Mouse (Mus musculus) B cell, adult 62 days (primary cell): Measurements from ENCODE around the gene Mthfr. TPM values are rescaled to one million over a fixed set of nuclear protein-coding genes. Genes with fewer than 3 reads are reported as not detected.

Source experiments
- total RNA-seq: library from RNA; stranded (reverse); gene quantifications from 4 replicates; pipeline ENCODE4 v1.2.4, GENCODE M21; 2023

Mthfr gene
- total RNA-seq, result 14.3 to 18.7 TPM (median 16.4 TPM) in 4 replicates

GRCm38 (mm10) chr4:148038600-148039253, at the start of gene Mthfr, which contains the start of gene Clcn6:
Gene Mthfr, plus strand, starts transcription at chr4:148039077.
Gene Clcn6, minus strand, starts transcription at chr4:148038821.

DNA sequence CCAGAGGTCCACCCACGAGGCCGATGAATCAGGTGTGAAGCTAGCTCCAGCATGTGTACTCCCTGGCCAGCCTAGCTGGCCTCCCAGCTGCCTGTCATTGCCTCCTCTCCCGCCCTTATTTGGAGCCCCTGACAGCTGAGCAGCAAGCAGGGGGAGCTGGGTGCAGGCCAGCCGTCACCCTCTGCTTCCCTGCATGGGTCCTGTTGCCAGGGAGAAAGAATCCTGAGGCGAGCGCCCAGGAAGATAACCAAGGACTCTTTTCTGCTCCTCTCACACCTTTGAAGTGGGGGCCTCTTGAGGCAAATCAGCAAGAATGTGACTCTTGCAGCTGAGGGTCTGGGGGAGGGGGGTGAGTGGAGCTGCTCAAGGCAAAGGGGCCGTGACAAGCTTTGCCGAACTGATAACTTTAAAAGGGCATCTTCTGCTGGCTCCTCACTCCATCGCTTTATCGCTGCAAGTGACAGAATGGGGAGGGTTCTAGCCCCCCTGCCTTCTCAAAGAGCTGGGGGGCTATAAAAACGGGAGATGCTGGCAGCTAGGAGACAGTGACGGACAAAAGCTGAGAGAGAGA, 38.6 kb upstream of the Mthfr start, which contains the start of gene Nppa:
Gene Nppa, plus strand, starts transcription at position 521 of the 571 bp plus-strand sequence.

GRCm38 (mm10) chr4:148087907-148088527, 49.1 kb downstream of the Mthfr start, which contains the start of gene Agtrap:
Gene Agtrap, minus strand, starts transcription at chr4:148088031.

Other genes starting within 250 kb of the Mthfr start
- 11.2 to 14.2 TPM (median 12.9 TPM) in 4 replicates for gene Zfp984, start 229.3 kb upstream of the Mthfr start, total RNA-seq
- gene Zfp933, start 190.7 kb upstream of the Mthfr start, total RNA-seq, result 9.1 to 13.8 TPM (median 11.4 TPM) in 4 replicates
- 34.3 to 43.6 TPM (median 39.2 TPM) in 4 replicates for gene Miip, start 170.3 kb upstream of the Mthfr start, total RNA-seq
- 7.0 to 10.8 TPM (median 9.5 TPM) in 4 replicates for gene Fv1, start 170.1 kb upstream of the Mthfr start, total RNA-seq
- gene Mfn2, start 134.4 kb upstream of the Mthfr start, total RNA-seq, result 46.8 to 60.2 TPM (median 49.2 TPM) in 4 replicates
- gene Plod1, start 102.3 kb upstream of the Mthfr start, total RNA-seq, result 3.3 to 6.2 TPM (median 5.4 TPM) in 4 replicates
- 62.2 to 65.8 TPM (median 64.3 TPM) in 4 replicates for gene 2510039O18Rik, start 98.2 kb upstream of the Mthfr start, total RNA-seq
- not detected in 4 replicates for gene Nppb, start 53.3 kb upstream of the Mthfr start, total RNA-seq
- not detected in 4 replicates for gene Nppa, start 38.4 kb upstream of the Mthfr start, total RNA-seq
- gene Clcn6, start 256 bp upstream of the Mthfr start, total RNA-seq, result 40.9 to 48.8 TPM (median 45.8 TPM) in 4 replicates
- gene Agtrap, start 49.0 kb downstream of the Mthfr start, total RNA-seq, result 9.0 to 14.2 TPM (median 11.7 TPM) in 4 replicates
- gene Mad2l2, start 91.3 kb downstream of the Mthfr start, total RNA-seq, result 19.9 to 26.5 TPM (median 24.1 TPM) in 4 replicates
- gene Draxin, start 91.6 kb downstream of the Mthfr start, total RNA-seq, result 0.12 TPM in 1 of 4 replicates, not detected in the others
- gene Fbxo6, start 113.1 kb downstream of the Mthfr start, total RNA-seq, result 16.8 to 18.4 TPM (median 17.2 TPM) in 4 replicates
- 7.8 to 9.7 TPM (median 8.5 TPM) in 4 replicates for gene Fbxo44, start 121.4 kb downstream of the Mthfr start, total RNA-seq
- gene Fbxo2, start 121.5 kb downstream of the Mthfr start, total RNA-seq, result not detected in 4 replicates
- not detected in 4 replicates for gene Disp3, start 248.9 kb downstream of the Mthfr start, total RNA-seq